Mouse (Mus musculus) kidney, postnatal 25 days (tissue): Measurements from ENCODE around the gene Gm20388.
"Not testable (repeated sequence)": the region's sequence is repeated elsewhere in the genome, so short reads cannot be mapped to it uniquely, and the experiment has no call there.

ENCODE experiments used
- DNase-seq, 2 experiments: peaks; one replicate each; pipeline ENCODE4 v3.0.0; 2021; ENCODE audit warnings: mixed read lengths in 2 of 2

Gene Gm20388

GRCm38 (mm10) chr8:123990277-123991049 is 4079.8 kb downstream of the Gm20388 start:
- DNase-seq = no peak

DNA sequence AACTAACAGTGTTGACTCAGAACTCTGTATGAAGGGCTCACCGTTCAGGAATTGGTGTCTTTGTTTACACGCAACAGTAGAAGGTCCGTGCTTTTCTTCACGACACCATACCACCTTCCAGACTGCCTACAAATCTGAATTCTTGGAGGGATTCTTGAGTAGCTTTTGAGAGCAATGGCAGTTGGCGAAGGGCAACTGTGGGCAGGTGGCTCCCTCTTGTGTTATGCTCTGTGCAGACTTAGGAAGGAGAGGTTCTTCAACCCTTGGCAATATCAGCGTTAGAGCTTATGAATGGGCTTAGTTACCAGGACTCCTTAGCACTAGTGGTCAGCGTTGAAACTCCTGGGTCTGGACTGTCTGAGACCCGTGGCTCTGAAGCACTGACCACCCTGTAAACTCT is 4081.9 kb downstream of the Gm20388 start:
- peak in 1 of 2 experiments; percentile 27 for DNase-seq

GRCm38 (mm10) chr8:123993597-123993996 is 4083.0 kb downstream of the Gm20388 start:
- DNase-seq = no peak

DNA sequence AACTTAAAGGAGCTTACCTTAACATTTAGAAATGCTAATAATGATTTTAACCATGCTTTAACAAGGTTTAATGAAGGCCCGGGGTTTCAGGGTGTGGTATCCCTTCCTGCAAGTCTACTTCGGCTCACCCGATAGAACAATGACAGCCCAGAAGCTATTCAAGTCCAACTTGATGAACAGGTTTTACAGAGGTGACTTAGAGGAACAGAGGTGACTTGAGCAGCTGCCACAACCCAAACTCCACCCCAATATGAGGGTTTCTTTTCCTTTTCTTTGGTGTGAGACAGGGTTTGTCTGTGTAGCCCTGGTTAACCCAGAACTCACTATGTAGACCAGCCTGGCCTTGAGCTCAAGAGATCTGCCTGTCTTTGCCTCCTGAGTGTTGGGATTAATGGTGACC is 4083.4 kb downstream of the Gm20388 start:
- DNase-seq = no peak

GRCm38 (mm10) chr8:123999568-123999967 is 4088.9 kb downstream of the Gm20388 start:
- no peak for DNase-seq

GRCm38 (mm10) chr8:124002546-124003108 is 4092.0 kb downstream of the Gm20388 start:
- no peak for DNase-seq

DNA sequence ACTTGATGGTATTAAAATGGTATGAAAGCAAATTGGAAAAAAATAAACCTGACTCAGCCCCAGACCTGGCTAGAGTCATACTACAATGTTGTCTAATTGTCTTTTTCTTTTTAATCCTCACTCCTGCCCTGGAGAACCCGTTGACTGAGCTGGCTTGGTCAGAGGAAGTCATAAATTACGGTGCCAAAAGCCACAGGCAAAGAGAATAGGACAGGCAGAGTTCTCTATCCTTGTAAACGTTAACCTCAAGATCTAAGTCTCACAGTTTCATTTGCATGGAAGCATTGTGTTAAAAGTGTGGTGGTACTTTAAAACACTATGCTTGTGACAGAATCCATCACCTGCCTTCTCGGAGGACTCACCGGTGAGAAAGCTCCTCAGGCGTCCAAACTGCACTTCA is 4097.2 kb downstream of the Gm20388 start:
- DNase-seq = no peak

DNA sequence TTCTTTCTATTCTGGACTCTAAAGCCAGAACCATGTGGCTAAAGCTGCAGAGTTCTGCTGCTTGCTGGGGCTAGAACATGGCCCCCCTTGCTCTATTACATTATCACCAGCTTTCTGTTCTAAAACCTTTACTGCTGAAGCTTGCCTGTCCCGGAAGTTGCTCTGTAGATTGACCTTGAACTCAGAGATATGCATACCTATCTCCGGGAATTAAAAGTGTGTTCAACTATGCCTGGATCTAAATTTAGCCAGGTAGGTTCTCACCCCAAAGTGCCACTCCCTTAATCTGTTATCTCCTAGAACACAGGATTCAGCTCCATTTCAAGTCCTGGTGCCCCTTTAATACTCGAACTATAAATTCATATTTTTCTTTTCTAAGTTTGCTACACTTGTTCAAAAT is 4100.9 kb downstream of the Gm20388 start:
- no peak for DNase-seq

DNA sequence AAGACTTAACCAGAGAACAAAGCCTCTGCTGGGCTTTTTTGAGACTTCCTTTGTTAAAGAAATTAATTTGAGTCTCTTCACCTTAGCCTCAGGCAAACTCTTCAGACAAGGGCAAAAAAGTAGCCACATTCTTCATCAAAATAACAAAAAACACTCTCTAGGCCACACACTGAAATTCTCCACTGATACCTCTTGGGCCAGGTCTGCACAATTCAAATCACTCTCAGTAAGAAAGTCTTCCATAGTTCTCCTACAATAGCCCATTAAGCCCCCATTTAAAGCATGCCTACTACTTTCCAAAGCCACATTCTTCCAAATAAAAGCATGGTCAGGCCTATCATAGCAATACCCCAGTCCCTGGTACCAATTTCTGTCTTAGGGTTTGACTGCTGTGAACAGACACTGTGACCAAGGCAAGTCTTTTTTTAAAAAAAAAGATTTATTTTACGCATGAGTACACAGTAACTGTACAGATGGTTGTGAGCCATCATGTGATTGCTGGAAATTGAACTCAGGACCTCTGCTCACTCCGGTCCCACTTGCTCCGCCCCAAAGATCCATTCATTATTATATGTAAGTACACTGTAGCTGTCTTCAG is 4101.4 kb downstream of the Gm20388 start:
- no peak for DNase-seq

DNA sequence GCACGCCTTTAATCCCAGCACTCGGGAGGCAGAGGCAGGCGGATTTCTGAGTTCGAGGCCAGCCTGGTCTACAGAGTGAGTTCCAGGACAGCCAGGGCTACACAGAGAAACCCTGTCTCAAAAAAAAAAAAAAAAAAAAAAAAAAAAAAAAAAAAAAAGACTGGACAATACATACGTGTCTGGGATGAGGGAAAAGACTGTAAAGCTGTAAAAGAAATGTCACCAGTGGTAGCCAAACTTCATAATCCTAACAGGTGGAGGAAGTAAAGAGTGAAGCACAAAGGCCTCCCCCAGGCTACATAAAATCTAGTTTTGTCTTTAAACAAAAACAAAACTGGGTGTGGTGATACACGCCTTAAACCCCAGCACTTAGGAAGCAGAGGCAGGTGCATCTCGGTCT is 4103.7 kb downstream of the Gm20388 start:
- not testable (repeated sequence) for DNase-seq

DNA sequence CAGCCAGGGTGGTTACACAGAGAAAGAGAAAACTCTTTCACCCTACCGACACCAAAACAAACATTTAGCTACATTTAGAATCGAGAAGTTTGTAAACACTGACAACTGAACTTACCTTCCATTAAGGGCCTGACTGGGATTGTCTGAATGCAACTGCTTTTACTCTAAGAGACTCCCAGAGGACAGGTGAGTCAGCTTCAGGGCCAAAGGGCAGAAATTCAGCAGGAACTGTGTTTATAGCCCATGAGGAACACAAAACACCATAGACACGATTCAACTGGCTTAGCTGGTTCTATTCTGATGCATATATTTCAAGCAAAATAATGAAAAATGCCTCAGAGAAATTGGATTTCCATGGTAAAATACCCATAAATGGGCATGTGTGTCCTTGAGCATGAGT is 4104.1 kb downstream of the Gm20388 start:
- no peak for DNase-seq

DNA sequence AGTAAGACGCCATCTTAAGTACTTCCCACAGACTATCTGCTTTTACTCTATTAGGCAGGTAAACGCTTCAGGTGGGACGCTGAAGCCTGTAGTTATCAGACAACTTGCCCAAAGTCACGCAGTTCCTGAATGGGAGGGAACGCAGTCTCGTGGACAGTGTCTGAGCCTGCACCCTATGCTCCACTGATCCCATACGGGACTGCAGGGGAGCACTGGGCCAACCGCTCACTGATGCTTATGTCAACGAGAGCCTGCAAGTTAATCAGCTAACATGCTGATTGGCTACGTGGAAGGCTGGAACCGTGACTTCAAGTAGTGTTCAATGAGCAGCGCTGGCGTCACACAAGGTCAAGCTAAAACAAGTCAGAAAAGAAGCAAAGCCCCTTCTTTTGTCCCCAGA is 4109.1 kb downstream of the Gm20388 start:
- DNase-seq = peak; percentile 18 to 53

- DNase-seq = peak; percentile 6 to 84
Observed at GRCm38 (mm10) chr8:124020439-124021236, 4110.0 kb downstream of the Gm20388 start.

DNA sequence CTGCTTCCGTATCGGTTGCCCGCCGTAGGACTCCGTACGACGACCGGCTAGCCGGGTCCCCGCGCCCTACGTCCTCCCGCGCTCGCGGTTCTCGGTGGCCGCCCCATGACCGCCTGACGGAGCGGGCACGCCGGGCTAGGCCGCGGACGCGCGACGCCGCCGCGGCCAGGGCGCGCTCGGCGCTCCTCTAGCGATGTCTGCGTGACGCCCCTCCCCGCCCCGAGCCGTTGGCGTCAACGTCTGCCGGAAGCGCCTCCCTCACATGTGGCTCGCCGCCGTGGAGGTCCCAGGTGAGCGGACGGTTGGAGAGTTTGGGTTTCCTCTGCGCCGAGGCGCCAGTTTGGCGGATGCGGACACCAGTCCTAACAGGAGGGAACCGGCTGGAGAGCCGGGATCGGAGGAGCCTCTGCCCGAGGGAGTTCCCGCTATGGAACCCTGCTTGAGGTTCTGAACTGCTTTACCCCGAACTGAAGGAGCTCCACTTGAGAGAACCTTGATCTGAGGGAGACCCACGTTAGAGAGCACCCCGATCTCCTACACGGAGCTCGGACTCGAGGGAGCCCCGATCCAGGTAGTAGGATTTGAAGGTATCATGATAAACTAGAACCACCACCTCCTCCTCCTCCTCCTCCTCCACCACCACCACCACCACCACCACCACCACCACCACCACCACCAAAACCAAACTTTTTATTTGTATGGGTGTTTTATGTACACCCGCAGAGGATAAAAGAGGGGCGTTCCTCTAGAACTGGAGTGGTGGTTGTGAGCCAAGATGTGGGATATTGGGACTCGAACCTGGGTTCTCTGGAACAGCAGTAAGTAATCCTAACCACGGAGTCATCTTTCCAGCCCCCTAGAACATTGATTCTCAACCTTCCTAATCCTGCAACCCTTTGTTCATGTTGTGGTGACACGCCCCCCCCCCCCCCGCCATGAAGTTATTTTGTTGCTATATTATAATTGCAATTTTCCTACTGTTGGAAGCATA is 4110.9 kb downstream of the Gm20388 start, which contains the start of the genes Taf5l and Urb2:
Gene Taf5l (minus strand): TSS at position 161 of the 991 bp plus-strand sequence.
Gene Urb2 (plus strand): TSS at position 272 of the 991 bp plus-strand sequence.
- DNase-seq = peak; percentile 93 to 96

DNA sequence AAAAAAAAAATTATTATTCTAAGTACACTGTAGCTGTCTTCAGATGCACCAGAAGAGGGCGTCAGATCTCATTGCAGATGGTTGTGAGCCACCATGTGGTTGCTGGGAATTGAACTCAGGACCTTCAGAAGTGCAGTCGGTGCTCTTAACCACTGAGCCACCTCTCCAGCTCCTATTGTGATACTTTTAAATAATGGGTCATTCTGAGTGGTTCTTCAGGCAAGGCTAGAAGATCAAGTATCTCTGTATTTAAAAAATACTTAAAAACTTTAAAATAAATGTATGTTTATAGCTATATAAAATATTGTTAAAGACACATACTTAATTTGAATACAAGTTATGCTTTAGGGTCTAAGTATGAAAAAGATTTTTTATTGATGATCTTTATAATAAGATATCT is 4115.6 kb downstream of the Gm20388 start:
- DNase-seq = not testable (repeated sequence)

DNA sequence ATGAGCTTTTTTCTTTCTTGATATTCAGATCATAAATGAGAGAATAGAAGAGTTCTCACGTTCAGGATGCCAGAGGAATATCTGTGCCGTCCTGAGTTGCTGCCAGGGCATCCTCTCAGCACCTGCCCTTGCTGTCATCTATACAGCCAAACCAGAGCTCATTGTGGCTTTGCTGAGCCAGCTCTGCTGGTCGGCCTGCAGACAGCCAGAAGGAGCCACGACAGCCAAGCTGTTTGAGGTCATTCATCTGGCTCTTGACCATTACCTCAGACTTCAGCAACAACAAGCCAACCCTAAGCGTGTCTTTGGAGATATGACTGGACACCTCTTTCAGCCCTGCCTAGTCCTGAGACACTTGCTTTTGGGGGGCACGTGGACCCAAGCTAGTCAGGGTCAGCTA is 4117.2 kb downstream of the Gm20388 start:
- no peak for DNase-seq

DNA sequence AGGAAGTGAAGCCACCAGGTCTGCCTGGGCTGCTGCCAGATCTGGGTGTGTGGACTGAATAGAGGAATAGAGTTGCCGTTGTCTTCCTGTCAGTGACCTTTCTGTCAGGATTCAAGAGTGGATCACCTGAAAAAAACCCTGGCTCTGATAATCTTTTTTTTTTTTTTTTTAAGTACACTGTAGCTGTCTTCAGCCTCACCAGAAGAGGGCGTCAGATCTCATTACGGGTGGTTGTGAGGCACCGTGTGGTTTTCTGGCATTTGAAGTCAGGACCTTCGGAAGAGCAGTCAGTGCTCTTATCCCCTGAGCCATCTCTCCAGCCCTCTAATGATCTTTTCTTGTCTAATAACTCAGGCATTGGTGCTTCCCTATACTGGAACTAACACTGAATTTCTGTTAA is 4122.8 kb downstream of the Gm20388 start:
- no peak for DNase-seq

GRCm38 (mm10) chr8:124038121-124038520 is 4127.5 kb downstream of the Gm20388 start:
- no peak for DNase-seq

- DNase-seq = no peak
Observed at GRCm38 (mm10) chr8:124039351-124039750, 4128.7 kb downstream of the Gm20388 start.

GRCm38 (mm10) chr8:124042201-124042600 is 4131.6 kb downstream of the Gm20388 start:
- DNase-seq = no peak

DNA sequence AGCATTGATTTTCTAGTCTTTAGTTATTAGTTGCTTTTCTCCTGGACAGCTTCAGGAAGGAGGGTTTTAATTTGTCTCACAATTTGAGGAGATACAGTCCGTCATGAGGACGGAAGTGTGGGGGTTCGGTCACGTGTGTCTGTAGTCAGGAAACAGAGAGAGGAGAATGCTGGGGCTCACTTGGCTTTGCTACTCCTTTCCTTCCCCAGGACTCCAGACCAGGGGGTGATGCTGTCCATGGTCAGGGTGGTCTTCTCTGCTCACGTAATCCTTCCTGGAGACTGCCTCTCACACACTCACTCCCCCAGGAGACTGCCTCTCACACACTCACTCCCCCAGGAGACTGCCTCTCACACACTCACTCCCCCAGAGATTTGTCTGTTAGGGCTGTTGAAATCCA is 4133.8 kb downstream of the Gm20388 start:
- DNase-seq = no peak

DNA sequence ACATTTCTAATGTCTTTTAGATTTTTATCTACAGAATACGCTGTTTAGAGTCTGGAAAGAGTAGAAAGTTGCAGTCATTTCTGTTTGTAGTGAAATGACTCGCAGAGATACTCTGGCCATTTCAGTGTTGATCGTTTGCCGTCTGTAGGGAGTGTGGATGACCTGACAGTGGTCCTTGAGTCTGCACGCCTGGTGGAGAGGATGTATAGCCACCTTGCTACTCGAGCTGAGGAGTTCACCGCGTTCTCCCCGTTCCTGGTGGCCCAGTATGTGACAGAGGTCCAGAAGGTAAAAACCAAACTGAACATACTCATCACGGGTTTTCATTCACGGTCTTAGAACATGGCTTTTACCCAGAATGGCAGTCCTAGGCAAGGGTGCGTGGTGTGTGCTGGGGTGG is 4134.3 kb downstream of the Gm20388 start:
- DNase-seq = no peak
